Mouse (Mus musculus): ENCODE results near the gene Gpbar1.

- no peak for TF ChIP-seq CTCF (conservative IDR thresholded peaks at IDR 0.05; ENCODE audit: low read length)
- no peak for TF ChIP-seq NANOG (IDR thresholded peaks at IDR 0.05; ENCODE audit: borderline replicate concordance, low read length)
Observed at GRCm38 (mm10) chr1:74296477-74296876, 18.1 kb downstream of the Gpbar1 start.
